Mouse (Mus musculus) colon, adult 2 months (tissue): ENCODE measurements around the gene Gm11213. TPM values are rescaled to one million over a fixed set of nuclear protein-coding genes. Genes with fewer than 3 reads are reported as not detected.

Experiments used
- polyA plus RNA-seq: library from polyadenylated mRNA; depleted of rRNA; stranded (reverse); fragments of >200 nt; gene quantifications from 2 replicates; pipeline ENCODE4 v1.2.3, GENCODE M21; 2012; rRNA removed

Gm11213 gene
- polyA plus RNA-seq: not detected in 2 replicates

GRCm38 (mm10) chr4:63604945-63605344, at the start of gene Gm11213:
Gene Gm11213 (minus strand): TSS chr4:63605261.

GRCm38 (mm10) chr4:63622378-63622835, 17.3 kb upstream of the Gm11213 start, which contains the start of gene Tex48:
Gene Tex48 (minus strand): TSS chr4:63622428.

GRCm38 (mm10) chr4:63558407-63559081, 46.5 kb downstream of the Gm11213 start, which contains the start of gene Tmem268:
Gene Tmem268 (plus strand): TSS chr4:63558781.

Other genes with a start within 250 kb of the Gm11213 start
- not detected in 2 replicates for gene Orm3, start 249.1 kb downstream of the Gm11213 start, polyA plus RNA-seq
- gene Orm2, start 242.8 kb downstream of the Gm11213 start, polyA plus RNA-seq: not detected in 2 replicates
- 5.4 and 7.6 TPM in 2 replicates for gene Akna, start 201.9 kb downstream of the Gm11213 start, polyA plus RNA-seq
- gene Whrn, start 109.3 kb downstream of the Gm11213 start, polyA plus RNA-seq: 28.9 and 31.8 TPM in 2 replicates
- gene Atp6v1g1, start 60.5 kb downstream of the Gm11213 start, polyA plus RNA-seq: 36.6 and 43.5 TPM in 2 replicates
- gene Tmem268, start 46.5 kb downstream of the Gm11213 start, polyA plus RNA-seq: 15.3 and 15.8 TPM in 2 replicates
- not detected in 2 replicates for gene Tex48, start 17.2 kb upstream of the Gm11213 start, polyA plus RNA-seq
- gene Gm11214, start 58.1 kb upstream of the Gm11213 start, polyA plus RNA-seq: not detected in 2 replicates
- 0.30 and 0.36 TPM in 2 replicates for gene Tnfsf15, start 139.9 kb upstream of the Gm11213 start, polyA plus RNA-seq